Mouse (Mus musculus): ENCODE measurements around the gene Derl3.
A peak's percentile ranks its signal among the peaks of the same experiment; 100 is the strongest.

Derl3 gene

GRCm38 (mm10) chr10:75913013-75913589 lies 19.9 kb downstream of the Derl3 start:
- no peak for DNase-seq (ENCODE audit: low read depth, low spot score)

- no peak for DNase-seq (ENCODE audit: low read depth, low spot score)
These were observed 22.3 kb downstream of the Derl3 start for GRCm38 (mm10) chr10:75915557-75915956.

GRCm38 (mm10) chr10:75916840-75917239 lies 23.6 kb downstream of the Derl3 start:
- DNase-seq (ENCODE audit: low read depth, low spot score): no peak

GRCm38 (mm10) chr10:75919026-75919425 lies 25.8 kb downstream of the Derl3 start:
- no peak for DNase-seq (ENCODE audit: low read depth, low spot score)

GRCm38 (mm10) chr10:75921026-75921725 lies 28.0 kb downstream of the Derl3 start, which contains the start of gene Smarcb1:
Smarcb1 (minus strand) TSS chr10:75921617.
- peak; percentile 90 for DNase-seq (ENCODE audit: low read depth, low spot score)

GRCm38 (mm10) chr10:75921726-75922560 lies 28.7 kb downstream of the Derl3 start:
- DNase-seq (ENCODE audit: low read depth, low spot score): no peak

- no peak for DNase-seq (ENCODE audit: low read depth, low spot score)
These were observed 31.1 kb downstream of the Derl3 start for GRCm38 (mm10) chr10:75924324-75924723.

- no peak for DNase-seq (ENCODE audit: low read depth, low spot score)
These were observed 33.2 kb downstream of the Derl3 start for GRCm38 (mm10) chr10:75926396-75926795.

GRCm38 (mm10) chr10:75930304-75930703 lies 37.1 kb downstream of the Derl3 start:
- DNase-seq (ENCODE audit: low read depth, low spot score): no peak

- DNase-seq (ENCODE audit: low read depth, low spot score): no peak
These were observed 38.1 kb downstream of the Derl3 start for GRCm38 (mm10) chr10:75931311-75931710.

- DNase-seq (ENCODE audit: low read depth, low spot score): no peak
These were observed 39.0 kb downstream of the Derl3 start for GRCm38 (mm10) chr10:75932081-75932678.

GRCm38 (mm10) chr10:75932891-75933290 lies 39.7 kb downstream of the Derl3 start, which contains the start of gene Chchd10:
Chchd10 (plus strand) TSS chr10:75933130.
- DNase-seq (ENCODE audit: low read depth, low spot score): no peak

GRCm38 (mm10) chr10:75934991-75935390 lies 41.8 kb downstream of the Derl3 start:
- no peak for DNase-seq (ENCODE audit: low read depth, low spot score)

- no peak for DNase-seq (ENCODE audit: low read depth, low spot score)
These were observed 42.7 kb downstream of the Derl3 start, which contains the start of gene Mmp11 for GRCm38 (mm10) chr10:75935680-75936541. Mmp11 (minus strand) TSS chr10:75936496.

- DNase-seq (ENCODE audit: low read depth, low spot score): no peak
These were observed 43.9 kb downstream of the Derl3 start for GRCm38 (mm10) chr10:75936909-75937667.

- no peak for DNase-seq (ENCODE audit: low read depth, low spot score)
These were observed 44.8 kb downstream of the Derl3 start for GRCm38 (mm10) chr10:75937851-75938643.

- no peak for DNase-seq (ENCODE audit: low read depth, low spot score)
These were observed 46.4 kb downstream of the Derl3 start for GRCm38 (mm10) chr10:75939481-75940234.

GRCm38 (mm10) chr10:75940520-75940919 lies 47.3 kb downstream of the Derl3 start, which contains the start of gene Gm867:
Gm867 (minus strand) TSS chr10:75940672.
- no peak for DNase-seq (ENCODE audit: low read depth, low spot score)

Data from brain, embryonic 18.5 days (tissue).